Mouse (Mus musculus): ENCODE data around the gene Selenos.
A peak's percentile ranks its signal among the peaks of the same experiment; 100 is the strongest.

The Selenos gene

GRCm38 (mm10) chr7:66116906-66117482 is 37.5 kb downstream of the Selenos start:
- DNase-seq (ENCODE audit: extremely low read depth, low read depth, low spot score), result no peak

DNA sequence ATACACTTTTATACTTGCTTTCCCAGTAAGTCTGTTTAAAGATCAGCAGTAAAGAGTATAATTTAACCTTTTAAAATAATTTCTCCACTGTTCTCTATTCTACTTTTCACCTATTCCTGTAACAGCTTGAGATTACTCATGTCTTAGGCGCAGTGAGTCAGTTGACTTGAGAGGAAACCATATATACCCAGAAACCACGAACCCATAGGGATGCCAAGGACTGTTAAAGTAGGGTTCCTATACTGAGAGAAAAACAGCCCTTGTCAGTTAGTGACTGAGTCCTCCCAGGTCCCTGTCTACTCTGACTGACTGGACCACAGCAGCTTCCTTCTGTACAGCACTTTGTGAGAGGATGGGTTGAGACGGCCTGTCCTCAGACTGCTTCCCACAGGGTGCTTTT is 38.6 kb downstream of the Selenos start:
- no peak for DNase-seq (ENCODE audit: extremely low read depth, low read depth, low spot score)

GRCm38 (mm10) chr7:66118796-66119195 is 39.3 kb downstream of the Selenos start:
- no peak for DNase-seq (ENCODE audit: extremely low read depth, low read depth, low spot score)

DNA sequence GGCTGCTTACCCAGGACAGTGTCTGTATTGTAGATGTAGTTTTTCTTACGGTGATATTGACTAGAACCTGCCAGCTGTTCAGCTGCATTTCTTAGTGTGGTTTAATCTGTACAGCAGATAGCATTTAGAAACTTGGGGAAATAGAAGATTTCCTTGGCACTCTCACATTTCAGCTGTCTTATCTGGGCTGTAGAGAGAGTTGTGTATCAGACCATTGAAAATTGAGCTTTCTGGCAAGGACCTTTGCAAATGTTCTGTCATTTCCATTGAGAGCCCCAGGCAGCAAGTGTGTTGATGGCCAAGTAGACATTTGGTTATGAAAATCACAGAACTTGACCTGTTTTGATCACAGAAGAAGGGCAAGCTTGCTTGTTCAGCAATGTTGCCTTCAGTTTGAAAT is 40.7 kb downstream of the Selenos start:
- no peak for DNase-seq (ENCODE audit: extremely low read depth, low read depth, low spot score)

- no peak for DNase-seq (ENCODE audit: extremely low read depth, low read depth, low spot score)
These were observed 41.4 kb downstream of the Selenos start for GRCm38 (mm10) chr7:66120702-66121396.

- DNase-seq (ENCODE audit: extremely low read depth, low read depth, low spot score), result no peak
These were observed 45.1 kb downstream of the Selenos start for GRCm38 (mm10) chr7:66124551-66124968.

GRCm38 (mm10) chr7:66125368-66125767 is 45.9 kb downstream of the Selenos start:
- no peak for DNase-seq (ENCODE audit: extremely low read depth, low read depth, low spot score)

GRCm38 (mm10) chr7:66127951-66128645 is 48.6 kb downstream of the Selenos start:
- no peak for DNase-seq (ENCODE audit: extremely low read depth, low read depth, low spot score)

- DNase-seq (ENCODE audit: extremely low read depth, low read depth, low spot score), result no peak
These were observed 49.4 kb downstream of the Selenos start for GRCm38 (mm10) chr7:66128857-66129256.

DNA sequence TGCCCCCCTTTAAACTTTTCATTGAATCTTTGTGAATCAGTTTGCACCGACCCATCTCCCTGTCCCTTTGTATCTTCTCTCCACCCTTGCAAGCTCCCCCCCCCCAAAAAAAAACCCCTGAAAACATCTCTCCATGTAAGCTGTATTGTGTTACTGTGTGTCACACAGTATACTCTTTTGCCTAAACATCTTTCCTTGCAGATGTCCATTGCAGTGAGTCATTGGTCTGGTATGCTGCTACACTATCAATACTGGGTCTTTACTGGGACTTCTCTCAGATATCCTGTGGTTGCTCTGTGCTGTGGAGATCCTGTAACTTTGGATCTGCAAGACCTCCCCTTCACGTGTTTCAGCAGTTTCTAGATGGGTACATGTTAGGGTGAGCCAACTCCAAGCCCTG is 50.8 kb downstream of the Selenos start:
- DNase-seq (ENCODE audit: extremely low read depth, low read depth, low spot score), result no peak

- DNase-seq (ENCODE audit: extremely low read depth, low read depth, low spot score), result no peak
These were observed 52.5 kb downstream of the Selenos start for GRCm38 (mm10) chr7:66131776-66132421.

DNA sequence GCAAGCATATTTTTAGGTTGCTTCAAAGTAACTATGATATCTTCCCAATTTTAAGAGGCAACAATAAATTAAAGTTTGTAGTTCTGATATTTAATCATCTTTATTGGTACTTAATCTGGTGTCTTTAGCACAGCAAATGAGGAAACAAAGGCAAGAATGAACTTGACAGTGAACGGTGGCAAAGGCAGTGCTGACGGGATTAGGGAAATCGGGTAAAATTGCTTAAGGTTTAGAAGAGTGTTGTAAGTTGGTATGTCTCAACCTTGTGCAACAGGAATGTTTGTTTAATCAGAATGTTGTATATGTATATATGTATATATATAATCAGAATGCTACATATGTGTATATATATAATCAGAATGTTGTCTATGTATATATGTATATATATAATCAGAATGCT is 54.7 kb downstream of the Selenos start:
- DNase-seq (ENCODE audit: extremely low read depth, low read depth, low spot score), result peak; percentile 73

DNA sequence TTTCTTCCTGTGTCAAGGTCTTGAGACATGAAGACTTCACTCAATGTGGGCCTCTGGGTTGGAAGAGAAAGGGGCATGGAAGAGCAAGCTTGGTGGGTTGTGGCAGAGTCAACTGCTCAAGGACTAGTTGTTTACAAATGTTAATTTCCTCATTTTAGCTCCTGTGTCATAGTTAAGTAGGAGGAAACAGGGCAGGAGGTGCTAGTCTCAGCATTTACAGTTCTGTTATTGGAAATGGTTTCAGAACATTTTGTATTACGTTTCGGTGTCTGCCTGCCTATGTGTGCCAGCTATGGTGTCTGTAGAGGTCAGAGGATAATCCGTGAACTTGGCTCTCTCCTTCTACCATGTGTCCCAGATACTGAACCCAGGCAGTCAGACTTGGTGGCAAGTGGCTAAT is 56.2 kb downstream of the Selenos start:
- no peak for DNase-seq (ENCODE audit: extremely low read depth, low read depth, low spot score)

DNA sequence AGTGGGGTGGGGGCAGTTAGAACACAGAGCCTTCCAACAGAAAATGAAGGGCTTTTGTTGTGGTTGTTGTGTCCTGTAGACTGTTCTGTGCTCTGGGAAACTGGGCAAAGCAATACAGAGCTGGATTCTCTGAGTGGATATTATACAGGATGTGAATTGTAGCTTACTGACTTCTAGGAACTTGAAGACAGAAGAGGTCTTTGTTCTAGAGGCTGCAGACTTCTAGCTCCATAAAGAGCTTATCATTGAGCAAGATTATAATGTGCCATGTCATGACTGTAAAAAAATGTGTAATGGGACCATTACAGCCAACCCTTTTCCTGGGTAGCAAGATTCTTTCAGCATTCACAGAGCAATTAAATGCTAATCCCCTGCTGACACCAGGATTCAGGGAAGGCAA is 56.7 kb downstream of the Selenos start:
- DNase-seq (ENCODE audit: extremely low read depth, low read depth, low spot score), result peak; percentile 47

DNA sequence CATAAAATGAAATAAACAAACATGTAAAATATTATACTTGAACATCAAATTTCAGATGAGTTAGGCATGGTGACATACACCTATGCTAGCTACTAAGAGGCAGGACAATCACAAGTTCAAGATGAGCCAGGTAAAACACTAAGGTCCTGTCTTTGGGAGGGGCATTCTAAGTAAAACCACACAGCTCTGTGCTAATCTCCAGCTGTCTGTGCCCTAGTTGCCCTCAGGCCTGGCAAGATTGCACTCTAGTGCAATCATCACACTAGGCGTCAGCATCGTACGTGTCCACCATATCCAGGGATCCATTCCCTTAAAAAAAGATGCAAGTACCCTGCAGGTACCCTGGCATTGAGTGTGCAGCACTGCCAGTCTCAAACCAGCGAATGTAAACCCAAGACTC is 57.9 kb downstream of the Selenos start:
- no peak for DNase-seq (ENCODE audit: extremely low read depth, low read depth, low spot score)

- no peak for DNase-seq (ENCODE audit: extremely low read depth, low read depth, low spot score)
These were observed 58.9 kb downstream of the Selenos start for GRCm38 (mm10) chr7:66138301-66138700.

DNA sequence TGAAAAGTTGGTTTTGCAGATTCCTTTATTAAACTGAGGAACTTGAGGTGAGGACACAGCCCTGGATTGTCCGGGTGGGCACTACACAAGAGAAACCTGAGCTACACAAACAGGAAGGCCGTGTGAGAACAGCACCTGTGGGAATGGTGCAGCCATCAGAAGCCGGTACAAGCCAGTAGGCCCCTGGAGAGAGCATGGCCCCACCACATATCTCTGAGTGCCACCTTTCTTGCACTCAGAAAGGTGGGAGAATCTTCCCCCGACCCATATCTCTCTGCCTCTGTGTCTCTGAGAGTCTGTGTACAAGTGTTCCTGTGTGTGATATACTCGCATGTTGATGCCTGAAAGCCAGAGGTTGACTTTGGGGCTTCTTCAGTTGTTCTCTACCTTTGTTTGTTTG is 59.4 kb downstream of the Selenos start:
- DNase-seq (ENCODE audit: extremely low read depth, low read depth, low spot score), result no peak

Data from fat pad, adult 2 months (tissue).